Comparison of ENCODE assay signal across 20 mouse cellular contexts in genomic region chr16:78013049-78013819, GRCm38 (mm10).
DNase-seq lines count a peak whose midpoint lies in the region; ATAC-seq and TF ChIP-seq lines count a peak whose summit lies in the region.
"Had no signal": no experiment of that assay in that cellular context is flagged by ENCODE, and none has a peak within 500 bp of the region (broad histone marks: within the 10 kb centered on the region; RNA-seq: fewer than 3 reads in every experiment).

No protein-coding gene starts in this region.

- no peak for DNase-seq in midbrain, embryonic 10.5 days (ENCODE audit: low spot score)
- DNase-seq in brain, embryonic 14.5 days (ENCODE audit: low read depth), result peak; percentile 52
- no peak for DNase-seq in left cerebral cortex, postnatal 4 days
- DNase-seq: adrenal gland, adult 2 months; adrenal gland, postnatal 10 days; adrenal gland, postnatal 25 days; cerebellum, adult 11-12 months; cerebellum, adult 2 months; cerebellum, adult 9-10 months; cerebellum, postnatal 10 days; cerebellum, postnatal 25 days had no signal

- H3K27ac ChIP-seq in midbrain, embryonic 13.5 days, result 0 out of 2 replicates have a peak overlapping the region, but pooled peaks have one; percentile 14
- no peak overlapping the region for H3K27ac ChIP-seq in midbrain, embryonic 10.5 days (replicated peaks)
- no peak overlapping the region for H3K27ac ChIP-seq in midbrain, embryonic 15.5 days
- H3K27ac ChIP-seq: embryonic facial prominence, embryonic 10.5 days; embryonic facial prominence, embryonic 12.5 days; forebrain, embryonic 10.5 days; forebrain, embryonic 12.5 days had no signal

- ATAC-seq in midbrain, embryonic 13.5 days, result 0 out of 2 replicates have a peak, but pooled peaks have one; percentile 53
- peak; percentile 60; the same call in 1 of the 2 replicates for ATAC-seq in midbrain, embryonic 15.5 days (replicated peaks)
- ATAC-seq in erythroid progenitor cell, adult 5-6 weeks (replicated peaks; ENCODE audit: low FRiP score, poor library complexity, severe bottlenecking), result no peak
- ATAC-seq: forebrain, embryonic 14.5 days; forebrain, embryonic 16.5 days had no signal

- H3K9ac ChIP-seq in midbrain, embryonic 13.5 days (replicated peaks), result no peak overlapping the region
- H3K9ac ChIP-seq in midbrain, embryonic 15.5 days, result no peak overlapping the region
- H3K9ac ChIP-seq: embryonic facial prominence, embryonic 12.5 days; forebrain, embryonic 12.5 days had no signal

- no peaks in the 10 kb centered on the region for H3K9me3 ChIP-seq in midbrain, embryonic 13.5 days
- no peaks in the 10 kb centered on the region for H3K9me3 ChIP-seq in midbrain, embryonic 10.5 days (replicated peaks)
- no peaks in the 10 kb centered on the region for H3K9me3 ChIP-seq in midbrain, embryonic 15.5 days
- H3K9me3 ChIP-seq: embryonic facial prominence, embryonic 10.5 days; embryonic facial prominence, embryonic 12.5 days; forebrain, embryonic 10.5 days; forebrain, embryonic 12.5 days had no signal

- H3K4me1 ChIP-seq in midbrain, embryonic 13.5 days (replicated peaks), result no peaks in the 10 kb centered on the region
- no peaks in the 10 kb centered on the region for H3K4me1 ChIP-seq in midbrain, embryonic 10.5 days
- H3K4me1 ChIP-seq in midbrain, embryonic 15.5 days, result 0 out of 2 replicates have a peak, but pooled peaks cover 3% of the 10 kb centered on the region
- H3K4me1 ChIP-seq: embryonic facial prominence, embryonic 10.5 days; embryonic facial prominence, embryonic 12.5 days had no signal

- H3K4me2 ChIP-seq in midbrain, embryonic 13.5 days (replicated peaks), result no peak overlapping the region
- no peak overlapping the region for H3K4me2 ChIP-seq in midbrain, embryonic 15.5 days
- H3K4me2 ChIP-seq: embryonic facial prominence, embryonic 12.5 days; forebrain, embryonic 12.5 days had no signal

- intact Hi-C loops in left cerebral cortex, postnatal 4 days (cut with DNase I), result no loop called here

- no peaks in the 10 kb centered on the region for H3K36me3 ChIP-seq in midbrain, embryonic 13.5 days
- no peaks in the 10 kb centered on the region for H3K36me3 ChIP-seq in midbrain, embryonic 10.5 days
- no peaks in the 10 kb centered on the region for H3K36me3 ChIP-seq in midbrain, embryonic 15.5 days (replicated peaks)
- H3K36me3 ChIP-seq: embryonic facial prominence, embryonic 10.5 days; embryonic facial prominence, embryonic 12.5 days; forebrain, embryonic 10.5 days; forebrain, embryonic 12.5 days had no signal

- H3K4me3 ChIP-seq in midbrain, embryonic 13.5 days (replicated peaks), result no peak overlapping the region
- H3K4me3 ChIP-seq in midbrain, embryonic 10.5 days, result no peak overlapping the region
- H3K4me3 ChIP-seq in midbrain, embryonic 15.5 days, result no peak overlapping the region
- H3K4me3 ChIP-seq: embryonic facial prominence, embryonic 10.5 days; embryonic facial prominence, embryonic 12.5 days; forebrain, embryonic 10.5 days; forebrain, embryonic 12.5 days had no signal

- no peaks in the 10 kb centered on the region for H3K27me3 ChIP-seq in midbrain, embryonic 13.5 days
- no peaks in the 10 kb centered on the region for H3K27me3 ChIP-seq in midbrain, embryonic 10.5 days (ENCODE audit: low read depth, poor library complexity, severe bottlenecking)
- H3K27me3 ChIP-seq in midbrain, embryonic 15.5 days (replicated peaks), result no peaks in the 10 kb centered on the region
- H3K27me3 ChIP-seq: embryonic facial prominence, embryonic 12.5 days; forebrain, embryonic 12.5 days had no signal

- TF ChIP-seq CTCF in brain, embryonic 14.5 days (IDR thresholded peaks at IDR 0.05; ENCODE audit: borderline replicate concordance, extremely low read depth, insufficient read depth, insufficient read length), result no peak

- WGBS in midbrain, embryonic 13.5 days, result 56% methylated on average over 5 of the region's 5 CpGs
- WGBS in midbrain, embryonic 10.5 days, result 80% methylated on average over 5 of the region's 5 CpGs
- 43% methylated on average over 5 of the region's 5 CpGs for WGBS in midbrain, embryonic 15.5 days

- TF ChIP-seq POLR2A in brain, embryonic 14.5 days (IDR thresholded peaks at IDR 0.05; ENCODE audit: borderline replicate concordance, extremely low read depth, insufficient read depth, insufficient read length, poor library complexity, severe bottlenecking), result no peak
